Mouse (Mus musculus): Measurements from ENCODE around the gene Aoc1.
A peak's percentile ranks its signal among the peaks of the same experiment; 100 is the strongest.

Aoc1 gene

DNA sequence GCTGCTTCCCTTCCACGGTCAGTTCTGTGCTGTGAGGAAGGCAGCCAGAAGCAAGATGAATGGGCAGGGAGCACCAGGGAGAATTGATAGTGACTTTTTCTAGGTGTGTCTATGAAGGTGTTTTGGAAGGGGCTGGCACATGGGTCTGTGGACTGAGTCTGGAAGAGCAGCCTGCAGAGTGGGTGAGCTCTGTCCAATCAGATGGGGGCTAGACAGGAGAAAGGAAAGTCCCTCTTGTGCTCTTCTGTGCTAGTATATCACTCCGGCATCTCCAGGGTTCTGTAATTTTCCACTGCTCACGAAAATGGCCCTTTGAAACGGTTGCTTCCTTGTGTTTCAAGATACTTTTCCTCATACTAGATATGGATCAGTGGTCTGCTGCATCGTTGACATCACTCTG, at the start of gene Aoc1:
Aoc1 (plus strand) TSS at position 301 of the 400 bp plus-strand sequence.
- no peak for DNase-seq

DNA sequence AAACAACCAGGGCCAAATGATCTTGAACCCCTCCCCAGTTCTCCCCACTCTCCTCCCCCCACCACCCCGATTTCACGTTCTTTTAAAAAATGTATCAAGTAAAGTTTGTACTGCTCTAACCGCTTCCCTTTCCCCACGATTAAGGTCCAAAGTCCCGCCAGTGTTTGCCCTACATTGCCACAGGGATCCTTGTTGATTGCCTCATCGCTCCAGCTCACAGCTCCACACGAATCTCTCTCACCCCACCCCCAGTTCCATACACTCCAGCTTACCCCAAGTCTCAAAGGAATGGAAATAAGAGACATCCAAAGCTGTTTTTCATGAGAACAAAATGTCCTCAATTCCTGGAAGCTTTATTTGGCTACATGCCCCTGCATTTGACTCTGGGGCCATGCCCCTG, 47.7 kb upstream of the Aoc1 start:
- DNase-seq: peak; percentile 65 to 80

DNA sequence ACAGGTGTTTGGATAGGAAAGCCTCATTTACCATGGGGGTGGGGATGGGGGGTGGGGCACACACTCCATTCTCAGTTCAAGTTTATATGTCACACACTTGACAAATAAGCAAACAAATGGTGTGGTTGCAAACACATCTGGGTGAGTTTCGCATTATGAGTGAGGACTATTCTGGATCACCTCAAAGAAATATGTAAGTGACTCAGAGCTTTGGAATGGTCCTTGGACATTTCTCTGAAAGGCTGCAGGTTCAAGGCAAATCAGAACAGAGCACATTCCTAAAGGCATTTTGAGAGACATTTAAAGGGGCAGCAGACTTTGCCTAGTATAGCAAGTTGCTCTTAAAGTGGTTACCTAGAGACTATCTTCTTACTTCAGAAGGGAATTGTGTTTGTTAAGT, 43.7 kb upstream of the Aoc1 start:
- no peak for DNase-seq

DNA sequence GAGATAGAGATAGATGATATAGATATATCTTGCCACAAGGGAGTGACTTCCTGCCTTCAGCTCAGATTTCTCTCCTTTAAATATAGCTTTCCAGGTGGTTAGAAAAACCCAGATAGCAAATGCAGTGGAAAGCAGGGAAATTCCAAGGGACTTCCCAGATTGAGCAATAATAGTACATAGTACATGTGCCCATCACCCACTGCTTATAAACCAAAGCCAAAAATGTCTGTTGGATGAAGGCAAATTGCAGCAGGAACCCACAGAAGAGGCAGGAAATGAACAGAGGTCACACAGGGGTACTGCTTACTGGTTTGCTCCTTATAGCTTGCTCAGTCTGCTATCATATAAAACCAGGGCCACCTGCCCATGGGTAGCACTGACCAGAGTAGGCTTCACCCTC, 43.0 kb upstream of the Aoc1 start:
- no peak for DNase-seq

DNA sequence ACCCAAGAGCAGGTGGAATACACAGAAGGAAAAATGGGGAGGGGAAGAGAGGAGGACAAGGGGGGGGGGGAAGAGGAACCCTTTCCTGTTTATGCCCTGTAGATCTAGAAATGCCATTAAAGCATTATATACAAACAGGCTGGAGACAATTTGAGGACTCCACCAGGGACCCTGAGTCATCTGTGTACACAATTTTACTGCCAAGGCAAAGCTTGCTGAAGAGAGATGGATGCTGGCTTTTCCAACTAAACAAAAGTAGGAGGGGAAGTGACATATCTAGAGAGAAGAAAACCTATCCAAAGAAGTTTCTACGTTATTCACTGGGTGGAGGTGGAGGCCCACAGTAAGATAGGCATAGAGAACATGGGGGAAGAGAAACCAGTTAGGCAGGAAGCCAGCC, 42.5 kb upstream of the Aoc1 start:
- no peak for DNase-seq

DNA sequence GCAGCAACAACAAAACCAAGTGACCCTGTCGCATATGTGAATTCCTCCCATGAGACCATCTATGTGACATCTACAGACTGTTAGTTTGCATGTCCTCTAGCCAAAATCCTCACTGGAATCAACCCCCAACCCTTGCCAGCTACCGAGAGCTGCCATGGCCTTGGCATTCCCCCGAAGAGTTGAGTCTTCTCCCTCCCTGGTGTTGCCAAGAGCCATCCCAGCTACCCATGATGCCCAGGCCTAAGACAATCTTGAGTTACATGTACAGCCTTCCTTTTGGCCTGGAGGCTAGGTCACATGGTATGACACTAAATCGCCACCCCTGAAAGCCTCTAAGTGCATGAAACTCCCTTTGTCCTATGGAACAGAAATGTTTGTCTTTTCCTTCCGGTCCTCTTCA, 41.6 kb upstream of the Aoc1 start:
- DNase-seq: no peak

DNA sequence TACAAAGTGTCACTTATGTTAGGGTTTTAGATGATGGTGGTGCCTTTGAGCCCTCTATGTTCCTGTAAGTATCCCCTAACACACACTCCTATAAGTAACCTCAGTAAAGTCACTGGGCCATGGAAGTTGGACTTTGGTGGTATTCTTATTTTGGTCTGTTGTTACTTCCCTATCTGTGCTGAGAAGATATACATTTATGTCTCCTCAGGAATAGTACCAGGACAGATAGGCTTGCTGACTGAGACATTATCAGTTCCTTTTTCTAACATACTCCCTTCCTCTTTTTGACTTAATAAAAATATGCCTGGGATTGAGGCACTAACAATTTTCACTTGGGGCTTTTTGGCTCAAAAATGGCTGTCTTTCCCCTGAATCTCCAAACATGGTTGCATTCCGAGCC, 40.3 kb upstream of the Aoc1 start:
- DNase-seq: no peak

- DNase-seq: no peak
These were observed 39.2 kb upstream of the Aoc1 start for GRCm38 (mm10) chr6:48833515-48833914.

- DNase-seq: no peak
These were observed 37.5 kb upstream of the Aoc1 start for GRCm38 (mm10) chr6:48835241-48835640.

DNA sequence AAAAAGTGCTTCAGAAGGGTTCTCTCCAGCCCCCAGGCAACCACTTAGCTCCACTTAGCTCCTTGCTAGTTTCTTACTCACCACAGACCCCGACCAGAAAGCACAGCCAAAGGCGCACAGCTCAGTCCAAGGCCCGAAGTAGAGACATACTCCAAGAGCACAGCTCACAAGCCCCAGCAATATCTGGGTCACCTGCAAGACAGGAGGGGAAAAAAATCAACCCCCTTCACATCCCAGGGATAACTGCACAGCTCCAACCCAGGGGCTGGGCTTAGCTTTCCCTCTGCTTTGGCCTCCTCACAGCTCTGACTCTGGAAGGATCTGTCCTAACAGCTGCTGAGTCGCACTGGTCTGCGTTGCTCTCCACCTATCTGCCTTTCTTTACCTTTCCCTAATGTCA, 36.5 kb upstream of the Aoc1 start:
- DNase-seq: no peak

DNA sequence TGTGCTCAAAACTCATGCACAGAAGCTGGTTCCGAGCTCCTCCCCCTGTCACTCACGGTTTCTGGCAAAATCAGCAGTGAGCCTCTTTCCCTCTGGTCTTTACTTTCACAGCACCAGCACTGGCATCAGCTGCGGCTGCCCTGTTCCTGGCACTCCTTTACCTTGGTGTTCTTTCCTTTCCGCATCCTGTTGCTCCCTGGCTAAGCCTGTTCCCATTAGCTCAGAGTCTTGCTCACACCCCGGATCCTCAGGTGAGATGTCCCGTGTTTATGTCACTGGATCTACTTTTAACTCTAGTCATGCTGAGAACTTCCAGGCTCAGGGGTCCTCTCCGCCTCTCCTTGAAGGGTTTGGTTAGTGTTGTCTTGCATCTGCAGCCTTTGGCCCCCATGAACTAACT, 35.2 kb upstream of the Aoc1 start:
- peak in 1 of 2 experiments; percentile 28 for DNase-seq

DNA sequence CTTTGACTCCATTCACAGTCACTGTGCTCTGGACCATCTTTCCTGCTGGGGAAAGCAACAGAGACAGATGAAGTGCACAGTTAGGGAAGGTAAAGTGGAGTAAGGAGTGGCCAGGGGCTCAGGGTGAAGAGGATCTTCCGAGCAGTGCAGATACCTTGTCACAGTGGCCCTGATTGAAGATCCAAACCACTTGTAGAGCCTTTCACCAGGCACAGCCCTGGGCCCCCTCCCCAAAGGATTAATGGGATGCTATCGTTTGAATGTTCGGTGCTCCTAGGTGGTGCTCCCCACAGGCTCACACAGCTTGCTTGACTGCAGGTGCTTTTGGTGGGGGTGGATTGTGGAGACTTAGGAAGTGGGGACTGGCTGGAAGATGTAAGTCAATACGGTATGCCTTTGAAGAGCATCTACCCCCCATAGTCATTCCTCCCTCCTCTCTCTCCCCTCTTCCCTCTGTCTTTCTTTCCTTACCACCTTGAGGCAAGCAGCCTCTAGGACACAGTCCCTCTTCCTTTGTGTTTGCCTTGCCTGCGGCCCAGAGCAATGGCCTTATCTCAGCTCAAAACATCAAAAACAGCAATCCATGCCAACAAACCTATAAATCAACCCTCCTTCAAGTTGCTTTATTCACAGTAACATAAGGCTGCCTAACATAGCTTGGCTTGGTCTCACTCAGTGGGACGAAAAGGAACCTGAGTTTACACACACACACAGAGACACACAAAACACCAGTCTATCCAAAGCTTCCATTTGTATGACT, 34.2 kb upstream of the Aoc1 start:
- DNase-seq: peak in 1 of 2 experiments; percentile 20

DNA sequence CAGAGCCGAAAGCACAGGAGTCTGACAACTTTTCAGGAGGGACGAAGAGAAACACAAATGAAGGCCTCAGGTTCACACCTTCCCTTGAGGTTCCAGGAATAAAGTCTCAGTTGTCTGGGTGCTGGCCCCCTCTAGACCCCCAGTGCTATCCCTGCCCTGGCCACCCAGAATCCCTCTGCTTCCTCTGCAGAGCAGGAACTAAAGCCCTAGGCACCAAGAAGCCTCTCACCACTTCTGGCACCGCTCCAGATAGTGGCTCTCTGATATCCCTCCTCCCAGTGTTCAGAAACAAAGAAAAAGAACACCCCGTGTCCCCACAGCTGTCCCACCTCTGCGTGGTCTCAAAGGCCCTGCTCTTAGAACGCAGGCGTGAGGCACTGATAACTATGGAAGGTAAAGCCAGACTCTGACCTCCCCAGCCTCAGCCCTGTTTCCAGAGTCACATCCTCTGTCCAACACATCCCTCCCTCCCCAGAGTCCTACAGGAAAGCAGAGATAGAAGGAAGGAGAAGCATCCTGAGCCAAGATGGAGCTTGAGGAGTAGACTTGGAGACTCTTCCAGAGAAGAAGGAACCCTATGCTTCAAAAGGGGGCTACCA, 32.2 kb upstream of the Aoc1 start, which contains the start of gene Tmem176a:
Tmem176a (plus strand) TSS at position 549 of the 599 bp plus-strand sequence.
- DNase-seq: peak; percentile 73 to 77

DNA sequence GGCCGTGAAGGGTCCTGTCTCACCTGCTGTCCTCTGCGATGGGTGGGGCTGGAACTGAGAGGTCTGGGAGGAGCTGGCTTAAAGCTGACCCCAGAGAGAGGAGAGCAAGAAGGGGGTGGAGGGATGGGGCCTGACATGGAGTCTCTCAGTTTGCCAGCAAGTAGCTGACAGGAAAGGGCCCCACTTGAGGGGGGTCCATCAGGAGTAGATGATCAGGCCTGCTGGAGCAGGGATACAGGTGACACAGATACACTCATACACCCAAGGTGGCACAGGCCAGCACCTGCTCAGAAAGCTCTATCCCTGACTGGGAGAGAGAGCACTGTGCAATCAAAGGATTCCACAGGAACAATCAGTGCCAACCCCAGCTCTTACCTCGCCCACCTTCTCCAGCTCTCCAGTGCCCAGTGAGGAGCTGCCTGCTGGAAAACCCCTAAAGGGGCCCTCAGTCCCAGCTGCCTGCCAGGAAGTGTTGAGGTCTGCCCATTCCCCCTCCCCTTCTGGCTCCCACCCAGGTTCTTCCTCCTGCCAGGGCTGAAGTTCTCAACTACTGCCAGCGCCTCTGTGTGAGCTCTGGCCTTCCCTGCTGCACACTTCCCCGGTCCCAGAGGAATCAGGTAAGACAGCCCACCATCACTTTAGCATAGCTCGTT, 31.6 kb upstream of the Aoc1 start, which contains the start of gene Tmem176b:
Tmem176b (minus strand) TSS at position 524 of the 653 bp plus-strand sequence.
- peak; percentile 99 to 100 for DNase-seq

- DNase-seq: peak; percentile 81 to 89
These were observed 30.4 kb upstream of the Aoc1 start for GRCm38 (mm10) chr6:48842111-48842842.

GRCm38 (mm10) chr6:48845086-48845485, 27.6 kb upstream of the Aoc1 start:
- no peak for DNase-seq

GRCm38 (mm10) chr6:48851820-48852491, 20.7 kb upstream of the Aoc1 start:
- peak; percentile 56 to 74 for DNase-seq

DNA sequence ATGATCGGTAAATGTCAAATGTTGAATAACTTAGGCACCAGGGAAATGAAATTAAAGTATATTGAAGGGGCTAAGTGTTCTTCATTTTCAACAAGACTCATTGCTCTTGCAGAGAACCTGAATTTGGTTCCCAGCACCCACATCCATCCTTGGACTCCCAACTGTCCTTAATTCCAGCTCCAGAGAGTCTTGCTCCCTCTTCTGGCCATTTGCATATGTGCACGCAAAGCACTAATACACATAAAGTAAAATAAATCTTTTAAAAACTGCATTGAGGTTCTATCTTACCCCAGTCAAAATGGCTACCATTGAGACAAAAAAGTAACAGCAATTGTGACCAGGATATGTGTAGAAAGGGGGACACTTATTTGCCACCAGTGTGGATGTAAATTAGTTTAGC, 18.5 kb upstream of the Aoc1 start:
- no peak for DNase-seq

DNA sequence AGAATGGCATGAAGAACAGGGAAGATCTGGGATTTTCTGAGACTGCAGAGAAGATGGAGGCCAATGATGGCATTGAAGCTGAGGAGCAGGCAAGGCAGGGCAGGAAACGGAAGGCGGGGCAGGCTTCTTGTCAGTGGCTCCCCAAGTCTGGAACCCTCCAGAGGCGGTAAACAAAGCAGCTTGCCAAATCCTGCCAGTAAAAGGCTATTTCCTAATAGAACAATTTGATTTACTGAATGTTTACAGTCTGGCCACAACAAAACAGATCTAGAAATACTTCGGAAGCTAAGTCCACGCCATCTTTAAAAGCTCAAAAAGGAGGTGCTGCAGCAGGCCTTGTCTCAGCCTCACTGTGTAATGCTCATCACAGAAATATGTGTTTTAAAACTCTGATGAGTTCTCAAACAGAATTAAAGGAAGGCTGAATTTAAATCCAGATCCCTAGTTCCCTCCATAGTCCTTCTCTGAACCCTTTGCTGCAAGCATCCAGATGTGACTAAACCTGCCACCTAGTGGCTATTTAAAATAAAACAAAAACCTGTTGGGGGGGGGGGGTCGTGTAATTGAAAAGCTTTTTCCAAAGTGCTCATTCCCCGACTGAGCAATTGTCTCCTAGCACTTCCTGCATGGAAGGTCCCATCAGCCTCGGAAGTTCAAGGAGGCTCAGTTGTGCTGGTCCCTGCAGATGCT, 14.9 kb upstream of the Aoc1 start:
- peak; percentile 55 to 66 for DNase-seq

- peak; percentile 91 to 93 for DNase-seq
These were observed 12.4 kb upstream of the Aoc1 start for GRCm38 (mm10) chr6:48860130-48860815.

DNA sequence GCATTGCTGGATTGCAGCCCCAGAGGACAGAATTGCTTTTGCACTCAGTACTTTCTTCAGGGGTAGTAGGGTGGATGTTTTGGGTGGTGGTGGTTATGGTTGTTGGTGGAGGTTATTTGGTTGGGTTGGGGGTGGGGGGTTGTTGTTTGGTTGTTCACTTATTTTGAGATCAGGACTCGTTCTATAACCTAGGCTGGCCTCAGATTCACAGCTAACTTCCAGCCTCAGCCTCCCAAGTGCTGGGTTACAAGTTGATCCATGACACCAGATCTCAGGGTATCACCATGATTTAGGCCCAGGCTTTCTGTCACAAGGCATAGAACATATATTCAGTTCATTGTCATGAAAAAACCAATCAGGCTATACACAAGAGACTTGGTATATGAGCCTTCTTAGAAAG, 11.8 kb upstream of the Aoc1 start:
- DNase-seq: no peak
